Mouse (Mus musculus) heart, embryonic 16.5 days (tissue): ENCODE measurements around the gene Gna15. TPM values are rescaled to one million over a fixed set of nuclear protein-coding genes. Genes with fewer than 3 reads are reported as not detected.
A peak's percentile ranks its signal among the peaks of the same experiment; 100 is the strongest.

Experiments used
- ATAC-seq: fragments of 200-750 bp; cut with Nextera tagmentation; replicated peaks from 2 replicates; pipeline ENCODE4 v1.8.0; 2017; ENCODE audit warnings: moderate number of reproducible peaks; ENCODE audit not compliant: insufficient read depth, low FRiP score; ENCODE audit errors: extremely low read depth
- H3K27ac ChIP-seq: fragments of 300-500 bp; sonication (generic); 2 replicates; pipeline ENCODE4 v1.5.1; 2014; ENCODE audit warnings: mild to moderate bottlenecking, low read length, control low read depth, moderate library complexity
- H3K27me3 ChIP-seq: fragments of 300-500 bp; sonication (generic); 2 replicates; pipeline ENCODE4 v1.6.1; 2014; ENCODE audit warnings: low read length, mixed read lengths; ENCODE audit not compliant: control insufficient read depth, insufficient read depth
- H3K36me3 ChIP-seq: fragments of 300-500 bp; sonication (generic); 2 replicates; pipeline ENCODE4 v1.6.1; 2014; ENCODE audit not compliant: control insufficient read depth, insufficient read depth
- H3K4me1 ChIP-seq: fragments of 300-500 bp; sonication (generic); 2 replicates; pipeline ENCODE4 v1.6.1; 2014; ENCODE audit warnings: low read length, mixed read lengths; ENCODE audit not compliant: control insufficient read depth, insufficient read depth
- H3K4me2 ChIP-seq: fragments of 300-500 bp; sonication (generic); 2 replicates; pipeline ENCODE4 v1.6.1; 2014; ENCODE audit warnings: low read depth, mild to moderate bottlenecking, control low read depth, low read length
- H3K4me3 ChIP-seq: fragments of 300-500 bp; sonication (generic); 2 replicates; pipeline ENCODE4 v1.5.1; 2014; ENCODE audit warnings: mild to moderate bottlenecking, control low read depth, low read length
- H3K9ac ChIP-seq: fragments of 300-500 bp; sonication (generic); 2 replicates; pipeline ENCODE4 v1.6.1; 2014; ENCODE audit warnings: low read length, control low read depth
- H3K9me3 ChIP-seq: fragments of 300-500 bp; sonication (generic); replicated peaks from 2 replicates; pipeline ENCODE4 v1.6.1; 2016; ENCODE audit warnings: low read length; ENCODE audit not compliant: control insufficient read depth
- WGBS: fragments of 180-500 bp; shearing (Covaris S2); extraction: QIAGEN DNeasy Blood & Tissue Kit; methylation state at CpG from one replicate; pipeline ENCODE4 v1.1.7; 2014; 5-methylcytosine and 5-hydroxymethylcytosine counted together
- polyA plus RNA-seq: library from polyadenylated mRNA; unstranded; fragments of >200 nt; fragmentation: Nextera tagmentation; extraction: Ambion mirVana; gene quantifications from 2 replicates; pipeline ENCODE4 v1.2.1, GENCODE M21; 2015

Gene Gna15
- polyA plus RNA-seq, 1 experiment from 2014 or later = 1.3 TPM

GRCm38 (mm10) chr10:81500032-81500431 is 24.0 kb downstream of the Gna15 start, which contains the start of gene S1pr4:
Gene S1pr4, minus strand, starts transcription at chr10:81500132.
- no peak within 1 kb of the TSS for H3K27ac ChIP-seq
- H3K4me2 ChIP-seq = peak within 1 kb of the TSS; percentile 19
- H3K9me3 ChIP-seq = no peaks in the 10 kb centered on the region
- H3K4me3 ChIP-seq = peak within 1 kb of the TSS; percentile 13; the same call in 1 of the 2 replicates
- peak within 1 kb of the TSS; percentile 5; the same call in 1 of the 2 replicates for H3K9ac ChIP-seq
- H3K4me1 ChIP-seq = peaks cover 8% of the 10 kb centered on the region
- H3K36me3 ChIP-seq = no peaks in the 10 kb centered on the region
- ATAC-seq = no peak
- H3K27me3 ChIP-seq = peaks cover 4% of the 10 kb centered on the region; the same call in 1 of the 2 replicates
- 70% methylated on average over 3 of the region's 3 CpGs for WGBS

- H3K4me3 ChIP-seq = peak overlapping the region; percentile 13; the same call in 1 of the 2 replicates
- 59% methylated on average over 23 of the region's 23 CpGs for WGBS
- peak overlapping the region; percentile 19 for H3K4me2 ChIP-seq
- no peak for ATAC-seq
- H3K9ac ChIP-seq = peak overlapping the region; percentile 5; the same call in 1 of the 2 replicates
- H3K9me3 ChIP-seq = no peaks in the 10 kb centered on the region
- peaks cover 14% of the 10 kb centered on the region for H3K4me1 ChIP-seq
- H3K27ac ChIP-seq = no peak overlapping the region
- no peaks in the 10 kb centered on the region for H3K36me3 ChIP-seq
- H3K27me3 ChIP-seq = peaks cover 4% of the 10 kb centered on the region; the same call in 1 of the 2 replicates
These were observed 24.6 kb downstream of the Gna15 start for GRCm38 (mm10) chr10:81499250-81499901.

- Histone ChIP-seq H3K9ac (no peak overlapping the region; the same call in 1 of the 2 replicates), H3K9me3 (no peaks in the 10 kb centered on the region), H3K4me3 (no peak overlapping the region), H3K27me3 (peaks cover 4% of the 10 kb centered on the region; the same call in 1 of the 2 replicates), H3K36me3 (no peaks in the 10 kb centered on the region), H3K27ac (no peak overlapping the region), H3K4me2 (peak overlapping the region; percentile 1; the same call in 1 of the 2 replicates), H3K4me1 (peaks cover 14% of the 10 kb centered on the region)
- 83% methylated on average over 38 of the region's 38 CpGs for WGBS
- no peak for ATAC-seq
These were observed 25.4 kb downstream of the Gna15 start for GRCm38 (mm10) chr10:81498316-81499249.

GRCm38 (mm10) chr10:81497401-81498270 is 26.4 kb downstream of the Gna15 start:
- WGBS = 75% methylated on average over 17 of the region's 17 CpGs
- H3K27me3 ChIP-seq = no peaks in the 10 kb centered on the region
- H3K27ac ChIP-seq = no peak overlapping the region
- H3K4me1 ChIP-seq = peaks cover 14% of the 10 kb centered on the region
- no peaks in the 10 kb centered on the region for H3K9me3 ChIP-seq
- H3K9ac ChIP-seq = no peak overlapping the region
- peaks cover 3% of the 10 kb centered on the region for H3K36me3 ChIP-seq
- H3K4me3 ChIP-seq = no peak overlapping the region; the same call in 1 of the 2 replicates
- ATAC-seq = no peak
- peak overlapping the region; percentile 66; the same call in 1 of the 2 replicates for H3K4me2 ChIP-seq

GRCm38 (mm10) chr10:81496969-81497368 is 27.1 kb downstream of the Gna15 start:
- Histone ChIP-seq H3K4me1 (peaks cover 14% of the 10 kb centered on the region), H3K9ac (peak overlapping the region; percentile 74), H3K4me2 (peak overlapping the region; percentile 66), H3K4me3 (peak overlapping the region; percentile 87), H3K27me3 (no peaks in the 10 kb centered on the region), H3K36me3 (peaks cover 7% of the 10 kb centered on the region), H3K27ac (peak overlapping the region; percentile 90), H3K9me3 (no peaks in the 10 kb centered on the region)
- WGBS = 32% methylated on average over 4 of the region's 4 CpGs
- no peak for ATAC-seq

GRCm38 (mm10) chr10:81496264-81496901 is 27.6 kb downstream of the Gna15 start, which contains the start of gene Ncln:
Gene Ncln, minus strand, starts transcription at chr10:81496392.
- peaks cover 13% of the 10 kb centered on the region for H3K36me3 ChIP-seq
- under 1% methylated on average over 45 of the region's 45 CpGs for WGBS

GRCm38 (mm10) chr10:81495616-81496263 is 28.3 kb downstream of the Gna15 start:
- H3K36me3 ChIP-seq = peaks cover 19% of the 10 kb centered on the region
- 1% methylated on average over 41 of the region's 41 CpGs for WGBS
- ATAC-seq = peak; percentile 12; the same call in 1 of the 2 replicates

More at GRCm38 (mm10) chr10:81496264-81496901, 27.6 kb downstream of the Gna15 start, which contains the start of gene Ncln:
- H3K4me2 ChIP-seq = peak within 1 kb of the TSS; percentile 94
- peak within 1 kb of the TSS; percentile 87 for H3K4me3 ChIP-seq
- no peaks in the 10 kb centered on the region for H3K27me3 ChIP-seq
- H3K27ac ChIP-seq = peak within 1 kb of the TSS; percentile 90
- peak; percentile 95 for ATAC-seq
- no peaks in the 10 kb centered on the region for H3K9me3 ChIP-seq
- peak within 1 kb of the TSS; percentile 92 for H3K9ac ChIP-seq
- H3K4me1 ChIP-seq = peaks cover 14% of the 10 kb centered on the region

More at GRCm38 (mm10) chr10:81495616-81496263, 28.3 kb downstream of the Gna15 start:
- H3K4me3 ChIP-seq = peak overlapping the region; percentile 87
- H3K27ac ChIP-seq = peak overlapping the region; percentile 61
- H3K4me1 ChIP-seq = peaks cover 14% of the 10 kb centered on the region
- H3K9me3 ChIP-seq = no peaks in the 10 kb centered on the region
- no peaks in the 10 kb centered on the region for H3K27me3 ChIP-seq
- peak overlapping the region; percentile 92 for H3K9ac ChIP-seq
- H3K4me2 ChIP-seq = peak overlapping the region; percentile 94
